Mouse (Mus musculus) heart, postnatal 10 days (tissue): ENCODE measurements around the gene Fancc. TPM values are rescaled to one million over a fixed set of nuclear protein-coding genes. Genes with fewer than 3 reads are reported as not detected.

ENCODE experiments used
- DNase-seq, 2 experiments: peaks; one replicate each; pipeline ENCODE4 v3.0.0; 2021
- intact Hi-C: fragments of 180-260 bp; cut with DNase I; formaldehyde crosslinking; loops from one replicate; pipeline ENCODE4 v1.15.1; 2025
- microRNA-seq, 2 experiments: library from miRNA; unstranded; fragments of <30 nt; microRNA quantifications; one replicate each; pipeline ENCODE4 v1.2.0; 2022
- total RNA-seq, 2 experiments: library from RNA; stranded (reverse); gene quantifications; 2 replicates each; pipeline ENCODE4 v1.2.3; 2021

The Fancc gene
- total RNA-seq, 2 experiments from 2014 or later, result 7.4 to 9.6 TPM

GRCm38 (mm10) chr13:63239301-63239804 is 257.7 kb downstream of the Fancc start:
- peak in 1 of 2 experiments; percentile 65 for DNase-seq
- intact Hi-C loops, result no loop called here

GRCm38 (mm10) chr13:63238045-63238444 is 259.0 kb downstream of the Fancc start:
- intact Hi-C loops, result no loop called here
- no peak for DNase-seq

- peak in 1 of 2 experiments; percentile 4 for DNase-seq
- intact Hi-C loops, result loop anchor here (2.0 kb wide), 1 partner anchor 190 kb away; no protein-coding TSS in a partner anchor
These were observed 260.8 kb downstream of the Fancc start for GRCm38 (mm10) chr13:63236159-63236893.

- intact Hi-C loops, result no loop called here
- DNase-seq, result peak in 1 of 2 experiments; percentile 10
These were observed 261.5 kb downstream of the Fancc start for GRCm38 (mm10) chr13:63235551-63235950.

Small RNA genes lying within 50 kb of the gene (microRNA-seq; reads per million reads assigned to microRNA genes)
- gene Mir23b (52,352 to 76,511 reads per million in 2 experiments), gene Mir24-1 (0 reads per million in 2 experiments), gene Mir27b (5,197 to 8,431 reads per million in 2 experiments), gene Mir3074-1 (0 reads per million in 2 experiments)

Other genes starting within 250 kb of the Fancc start
- gene Ptch1, start 76.3 kb upstream of the Fancc start, total RNA-seq, result 10 to 100 TPM; 16.3 to 20.3 TPM